Mouse (Mus musculus) CH12.LX (cell line): ENCODE results near the gene Rasgrf2. TPM values are rescaled to one million over a fixed set of nuclear protein-coding genes. Genes with fewer than 3 reads are reported as not detected.

Experiments used
- DNase-seq: peaks from one replicate; pipeline ENCODE4 v3.0.0-alpha.2; 2013; ENCODE audit errors: extremely low read depth
- H3K27ac ChIP-seq: 2 replicates; pipeline ENCODE4 v1.5.1; 2012; ENCODE audit warnings: low read depth, mild to moderate bottlenecking, control low read depth, moderate library complexity; ENCODE audit not compliant: insufficient read depth
- H3K27me3 ChIP-seq: replicated peaks from 2 replicates; pipeline ENCODE3; 2012; ENCODE audit warnings: inconsistent platforms
- H3K36me3 ChIP-seq, 2 experiments: replicated peaks in 1 of 2; 2 replicates each; pipeline versions ENCODE3 to v1.6.1; 2012; ENCODE audit warnings: inconsistent platforms in 1 of 2, low read length in 1 of 2, mild to moderate bottlenecking in 1 of 2, mixed read lengths in 1 of 2, moderate library complexity in 1 of 2; ENCODE audit not compliant: control insufficient read depth in 1 of 2, insufficient read depth in 1 of 2
- H3K4me1 ChIP-seq, 2 experiments: 2 replicates each; pipeline ENCODE4 v1.6.1; 2012; ENCODE audit warnings: inconsistent platforms in 1 of 2, moderate library complexity in 1 of 2; ENCODE audit not compliant: insufficient read depth in 2 of 2, control insufficient read depth in 1 of 2
- H3K4me2 ChIP-seq: 2 replicates; pipeline ENCODE4 v1.6.1; 2012; ENCODE audit warnings: low read depth, mild to moderate bottlenecking, control low read depth; ENCODE audit not compliant: poor library complexity, insufficient read depth, severe bottlenecking
- H3K4me3 ChIP-seq, 3 experiments: fragments of 150-350 bp in 1 of 3; sonication (generic) in 1 of 3; replicated peaks in 1 of 3; 2 replicates each; pipeline versions ENCODE3 to v1.5.1; 2011 to 2012; ENCODE audit warnings: low read depth in 2 of 3, low read length in 2 of 3, mild to moderate bottlenecking in 2 of 3, moderate library complexity in 2 of 3, control low read depth in 1 of 3, improper control_type of control experiment in 1 of 3, inconsistent platforms in 1 of 3, mixed read lengths in 1 of 3; ENCODE audit not compliant: poor library complexity in 1 of 3
- H3K79me2 ChIP-seq: replicated peaks from 2 replicates; pipeline ENCODE4 v1.6.1; 2012; ENCODE audit warnings: mild to moderate bottlenecking, moderate library complexity; ENCODE audit not compliant: control insufficient read depth, poor library complexity, insufficient read depth, severe bottlenecking; ENCODE audit errors: extremely low read depth
- H3K9ac ChIP-seq: 2 replicates; pipeline ENCODE4 v1.6.1; 2012; ENCODE audit warnings: low read depth, mild to moderate bottlenecking, control low read depth, moderate library complexity; ENCODE audit not compliant: insufficient read depth
- H3K9me3 ChIP-seq: replicated peaks from 2 replicates; pipeline ENCODE3; 2012; ENCODE audit warnings: low read length, inconsistent platforms, mixed read lengths
- CHD1 ChIP-seq: IDR thresholded peaks from 2 replicates; pipeline ENCODE4 v1.6.1; 2012; ENCODE audit warnings: low read depth, low read length, improper control_type of control experiment, inconsistent platforms
- CTCF ChIP-seq, 2 experiments: IDR thresholded peaks in 1 of 2; conservative IDR thresholded peaks in 1 of 2; 2 replicates each; pipeline ENCODE4 v1.5.1; 2011 to 2012; ENCODE audit warnings: low read depth in 2 of 2, low read length in 2 of 2, improper control_type of control experiment in 1 of 2, inconsistent platforms in 1 of 2, mild to moderate bottlenecking in 1 of 2, moderate library complexity in 1 of 2
- E2F4 ChIP-seq: IDR thresholded peaks from 2 replicates; pipeline ENCODE4 v1.6.1; 2011; ENCODE audit warnings: low read depth, low read length, improper control_type of control experiment; ENCODE audit not compliant: insufficient replicate concordance
- ELF1 ChIP-seq: IDR thresholded peaks from 2 replicates; pipeline ENCODE4 v1.6.1; 2014; ENCODE audit warnings: low read depth, mild to moderate bottlenecking, inconsistent platforms, low read length, improper control_type of control experiment
- IRF4 ChIP-seq: IDR thresholded peaks from 2 replicates; pipeline ENCODE4 v1.6.1; 2014; ENCODE audit warnings: low read depth, mild to moderate bottlenecking, inconsistent platforms, low read length, improper control_type of control experiment
- KAT2A ChIP-seq: IDR thresholded peaks from 2 replicates; pipeline ENCODE4 v1.6.1; 2012; ENCODE audit warnings: low read length, improper control_type of control experiment, inconsistent platforms; ENCODE audit not compliant: insufficient replicate concordance
- MXI1 ChIP-seq: IDR thresholded peaks from 2 replicates; pipeline ENCODE4 v1.6.1; 2011; ENCODE audit warnings: mild to moderate bottlenecking, low read depth, low read length, improper control_type of control experiment
- MYC ChIP-seq: IDR thresholded peaks from 2 replicates; pipeline ENCODE4 v1.6.1; 2011; ENCODE audit warnings: low read depth, mild to moderate bottlenecking, improper control_type of control experiment, low read length
- NRF1 ChIP-seq: IDR thresholded peaks from 2 replicates; pipeline ENCODE4 v1.6.1; 2014; ENCODE audit warnings: low read depth, mild to moderate bottlenecking, inconsistent platforms, low read length, improper control_type of control experiment, moderate library complexity
- POLR2A ChIP-seq: IDR thresholded peaks from 2 replicates; pipeline ENCODE4 v1.6.1; 2011; ENCODE audit warnings: low read depth, mild to moderate bottlenecking, improper control_type of control experiment, low read length
- RCOR1 ChIP-seq: conservative IDR thresholded peaks from 2 replicates; pipeline ENCODE4 v1.6.1; 2012; ENCODE audit warnings: low read depth, mild to moderate bottlenecking, inconsistent platforms, low read length, improper control_type of control experiment
- TBP ChIP-seq: conservative IDR thresholded peaks from 2 replicates; pipeline ENCODE4 v1.6.1; 2011; ENCODE audit warnings: low read depth, low read length, improper control_type of control experiment
- USF2 ChIP-seq: conservative IDR thresholded peaks from 2 replicates; pipeline ENCODE4 v1.6.1; 2011; ENCODE audit warnings: low read depth, low read length, improper control_type of control experiment
- ZKSCAN1 ChIP-seq: IDR thresholded peaks from 2 replicates; pipeline ENCODE4 v1.6.1; 2012; ENCODE audit warnings: low read depth, inconsistent platforms, low read length, improper control_type of control experiment, borderline replicate concordance
- dilution Hi-C: fragments of 300-500 bp; cut with MboI; formaldehyde crosslinking; loops from 2 replicates; pipeline ENCODE4 v1.14.3; 2020; ENCODE audit warnings: low sequenced_read_pairs; ENCODE audit not compliant: extremely low pct_unique_long_range_greater_than_20kb, extremely low pct_ligation_motif_present
- in situ Hi-C: fragments of 300-500 bp; cut with MboI; formaldehyde crosslinking; loops from 3 replicates; pipeline ENCODE4 v1.14.3; 2019; ENCODE audit warnings: low sequenced_read_pairs, low pct_ligation_motif_present, low pct_unique_long_range_greater_than_20kb, mixed read lengths
- polyA plus RNA-seq: library from polyadenylated mRNA; unstranded; fragments of >175 nt; gene quantifications from 2 replicates; pipeline ENCODE4 v1.2.1, GENCODE M21; 2012; ENCODE audit warnings: low read depth; ENCODE audit not compliant: insufficient read length
- total RNA-seq, 2 experiments: library from RNA; depleted of rRNA; stranded (reverse); fragments of 300-350 nt in 1 of 2; fragments of >200 nt in 1 of 2; gene quantifications; 2 replicates each; pipeline ENCODE4 v1.2.3; 2012 to 2014

Rasgrf2 gene
- total and polyA plus RNA-seq, 3 experiments, result 2.6 to 5.0 (median 4.7) TPM

DNA sequence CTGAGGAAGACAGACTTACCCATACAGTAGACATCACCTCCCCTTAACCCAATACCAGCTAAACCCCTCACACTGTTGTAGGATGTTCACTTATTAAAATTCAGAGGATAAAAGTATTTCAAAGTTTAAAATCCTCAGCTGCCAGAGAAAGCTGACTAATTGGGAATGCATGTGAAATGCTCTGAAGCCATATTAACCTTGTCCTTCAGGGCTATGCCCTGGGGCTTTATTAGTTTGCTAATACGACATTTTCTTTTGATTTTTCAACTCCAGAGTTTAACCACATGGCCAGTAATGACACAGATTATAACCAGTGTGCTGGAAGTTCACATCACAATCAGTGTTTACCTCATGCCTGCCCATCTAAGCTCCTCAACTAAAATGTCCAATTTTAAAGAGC, 192.6 kb downstream of the Rasgrf2 start:
- Histone ChIP-seq H3K9ac (no peak overlapping the region), H3K4me2 (no peak overlapping the region), H3K4me3 (no peak overlapping the region), H3K79me2 (no peaks in the 10 kb centered on the region)
- dilution Hi-C loops, result no loop called here
- TF ChIP-seq E2F4, result no peak
- no peak for TF ChIP-seq MXI1
- no peak for TF ChIP-seq ZKSCAN1
- no peak for TF ChIP-seq IRF4
- no peak for TF ChIP-seq USF2
- TF ChIP-seq CTCF (conservative IDR thresholded peaks at IDR 0.05 in 1 of 2, IDR thresholded peaks at IDR 0.05 in 1 of 2; ENCODE audit: low read depth in 2 of 2, low read length in 2 of 2), result no peak
- TF ChIP-seq KAT2A, result no peak
- TF ChIP-seq, all 38 proteins: peak for 0
- DNase-seq, result no peak
- H3K27ac ChIP-seq, result no peak overlapping the region
- in situ Hi-C loops, result no loop called here
- H3K9me3 ChIP-seq, result no peaks in the 10 kb centered on the region
- H3K4me1 ChIP-seq, result peaks cover 0 to 10% of the 10 kb centered on the region in 2 experiments; a peak in 2 of 4 replicates
- no peaks in the 10 kb centered on the region for H3K36me3 ChIP-seq
- H3K27me3 ChIP-seq, result no peaks in the 10 kb centered on the region

GRCm38 (mm10) chr13:91937232-91937631, 194.2 kb downstream of the Rasgrf2 start:
- H3K9me3 ChIP-seq, result no peaks in the 10 kb centered on the region
- no peaks in the 10 kb centered on the region for H3K36me3 ChIP-seq
- H3K27me3 ChIP-seq, result no peaks in the 10 kb centered on the region
- H3K9ac ChIP-seq, result no peak overlapping the region
- in situ Hi-C loops, result no loop called here
- no peak for DNase-seq
- peaks cover 0 to 14% of the 10 kb centered on the region in 2 experiments; a peak in 2 of 4 replicates for H3K4me1 ChIP-seq
- H3K4me2 ChIP-seq, result no peak overlapping the region
- H3K4me3 ChIP-seq, result no peak overlapping the region
- H3K79me2 ChIP-seq, result no peaks in the 10 kb centered on the region
- no peak overlapping the region for H3K27ac ChIP-seq
- dilution Hi-C loops, result no loop called here
- TF ChIP-seq CTCF (conservative IDR thresholded peaks at IDR 0.05 in 1 of 2, IDR thresholded peaks at IDR 0.05 in 1 of 2; ENCODE audit: low read depth in 2 of 2, low read length in 2 of 2) (no peak), ELF1 (no peak)

DNA sequence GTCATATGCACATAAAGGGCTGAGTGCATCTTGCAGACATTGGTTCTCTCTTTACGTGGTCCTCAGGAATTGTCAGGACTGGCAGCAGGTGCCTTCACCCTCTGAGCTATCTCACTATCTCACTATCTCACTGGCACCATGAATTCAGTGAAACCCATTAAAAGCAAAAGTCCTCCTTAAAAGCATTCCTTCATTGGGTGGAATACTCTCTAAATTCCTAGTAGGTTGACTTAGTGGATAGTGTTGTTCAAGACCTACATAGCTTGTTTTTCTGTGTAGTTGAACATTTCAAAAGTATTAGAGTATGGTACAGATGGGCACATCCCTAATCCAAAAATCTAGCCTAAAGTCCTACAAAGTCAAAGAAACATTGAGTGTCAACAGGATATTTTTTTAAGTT, 199.3 kb downstream of the Rasgrf2 start:
- dilution Hi-C loops (no loop called here), in situ Hi-C loops (no loop called here)
- Histone ChIP-seq H3K79me2 (no peaks in the 10 kb centered on the region), H3K36me3 (peaks cover 0 to 5% of the 10 kb centered on the region in 2 experiments), H3K9me3 (no peaks in the 10 kb centered on the region), H3K27me3 (no peaks in the 10 kb centered on the region), H3K9ac (no peak overlapping the region), H3K4me1 (peaks cover 0 to 7% of the 10 kb centered on the region in 2 experiments; a peak in 2 of 4 replicates), H3K27ac (no peak overlapping the region), H3K4me2 (no peak overlapping the region), H3K4me3 (no peak overlapping the region)
- TF ChIP-seq MYC (no peak), RCOR1 (no peak), CHD1 (no peak), POLR2A (no peak), TBP (no peak), NRF1 (no peak), ELF1 (no peak), MXI1 (no peak)
- no peak for DNase-seq
